Mouse (Mus musculus): ENCODE data around the gene Commd7.

- TF ChIP-seq CTCF (IDR thresholded peaks at IDR 0.05; ENCODE audit: extremely low read depth, insufficient read depth, low read length) (peak; percentile 55), POLR2A (IDR thresholded peaks at IDR 0.05; ENCODE audit: extremely low read depth, insufficient read depth, low read length) (no peak)
Measured at GRCm38 (mm10) chr2:153668754-153669376, 36.3 kb upstream of the Commd7 start.

Data from cortical plate, adult 2 months (tissue).